Mouse (Mus musculus): Measurements from ENCODE around the gene Spred1.
"Not testable (repeated sequence)": the region's sequence is repeated elsewhere in the genome, so short reads cannot be mapped to it uniquely, and the experiment has no call there.

The Spred1 gene

GRCm38 (mm10) chr2:117119291-117120245 is 1.6 kb upstream of the Spred1 start:
- DNase-seq (ENCODE audit: low read depth, low spot score) = no peak

DNA sequence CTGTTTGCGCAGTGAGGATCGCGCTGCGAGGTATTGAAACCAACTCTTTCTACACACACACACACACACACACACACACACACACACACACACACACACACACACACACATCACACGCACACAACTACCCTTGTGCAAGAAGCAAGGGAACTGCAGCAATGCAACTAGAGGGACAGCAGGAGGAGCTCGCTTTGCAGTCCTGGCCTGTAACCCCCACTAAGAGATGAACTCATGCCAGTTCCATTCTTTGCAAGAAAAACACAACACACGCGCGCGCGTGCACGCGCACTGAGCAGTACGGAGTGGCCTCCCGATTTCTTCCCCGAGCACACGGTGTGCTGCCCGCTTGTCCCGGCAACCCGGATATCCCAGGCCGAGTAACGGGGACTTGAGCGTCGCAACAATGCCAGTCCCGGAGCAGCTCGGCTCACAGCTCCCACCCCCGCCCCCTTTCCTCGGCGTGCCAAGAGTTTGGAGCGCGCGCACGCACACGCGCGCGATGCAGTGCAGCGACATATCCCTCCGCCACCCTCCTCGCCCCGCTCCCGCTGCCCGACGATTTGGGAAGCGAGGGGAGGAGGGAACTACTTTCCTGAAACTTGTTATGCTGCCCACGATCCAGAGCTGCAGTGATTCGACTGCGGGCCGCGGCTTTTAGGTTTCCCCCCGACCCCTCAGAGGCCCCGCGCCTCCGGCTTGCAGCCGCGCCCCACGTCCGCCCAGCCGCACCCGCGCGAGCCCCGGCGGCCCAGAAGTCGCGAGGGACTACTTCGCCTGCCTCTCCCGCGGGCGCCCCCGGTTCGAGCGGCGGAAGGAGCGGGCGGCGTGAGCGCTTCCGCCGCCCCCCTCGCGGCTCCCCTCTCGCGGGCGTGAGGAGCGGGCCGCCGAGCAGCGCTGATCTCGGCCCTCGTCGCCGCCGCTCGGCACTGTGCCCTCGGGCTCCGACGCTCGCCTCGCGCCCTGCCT is 645 bp upstream of the Spred1 start:
- peak; percentile 35 for DNase-seq (ENCODE audit: low read depth, low spot score)

DNA sequence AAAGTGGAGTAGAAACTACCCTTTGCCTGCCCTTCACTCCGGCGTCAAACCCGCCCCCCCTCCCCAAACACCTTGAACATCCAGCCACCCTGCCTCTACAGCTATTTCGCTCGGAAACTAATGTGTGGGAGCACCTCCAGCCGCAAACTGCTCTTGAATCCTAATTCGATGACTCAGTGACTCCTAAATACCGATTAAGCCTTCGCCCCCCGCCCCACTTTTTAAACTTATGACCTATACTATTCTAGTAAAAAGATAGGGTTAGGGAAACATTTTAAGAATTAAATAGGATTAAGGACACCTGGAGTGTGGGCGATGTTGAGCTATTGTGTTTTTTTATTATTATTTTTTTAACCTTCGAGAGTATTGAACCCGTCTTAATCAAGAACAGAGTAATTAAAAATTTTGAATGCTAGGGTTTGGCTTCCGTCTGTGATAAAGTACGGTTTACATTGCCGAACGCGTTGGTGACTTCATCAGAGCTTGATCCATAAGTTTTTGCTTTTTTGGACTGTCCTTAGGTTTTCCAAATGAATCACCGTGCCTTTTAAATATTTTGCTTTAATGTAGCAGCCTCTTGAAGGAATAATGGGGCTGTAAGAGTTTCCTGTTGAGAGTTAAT is 921 bp downstream of the Spred1 start:
- DNase-seq (ENCODE audit: low read depth, low spot score) = no peak

- peak; percentile 55 for DNase-seq (ENCODE audit: low read depth, low spot score)
Observed at GRCm38 (mm10) chr2:117122701-117123337, 1.6 kb downstream of the Spred1 start.

DNA sequence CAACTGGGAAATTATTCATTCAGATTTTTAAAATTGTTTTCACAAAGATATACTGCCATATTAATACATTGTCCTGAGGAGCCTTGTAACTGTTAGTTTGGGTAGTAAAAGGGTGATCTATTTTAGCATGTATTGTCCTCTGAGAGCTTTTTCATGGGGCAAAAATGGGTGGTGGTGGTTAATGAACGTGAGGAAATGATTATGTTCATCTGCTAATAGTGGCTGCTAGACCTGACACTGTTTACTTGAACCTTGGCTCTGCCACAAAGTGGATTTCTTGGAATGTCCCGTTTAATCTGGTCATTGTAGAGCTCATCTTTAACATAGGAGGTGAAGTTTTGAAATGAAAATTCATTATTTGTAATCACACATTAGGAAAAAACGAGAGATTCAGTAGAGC is 2.5 kb downstream of the Spred1 start:
- no peak for DNase-seq (ENCODE audit: low read depth, low spot score)

- no peak for DNase-seq (ENCODE audit: low read depth, low spot score)
Observed at GRCm38 (mm10) chr2:117124839-117125238, 3.7 kb downstream of the Spred1 start.

GRCm38 (mm10) chr2:117129156-117129555 is 8.0 kb downstream of the Spred1 start:
- DNase-seq (ENCODE audit: low read depth, low spot score) = no peak

DNA sequence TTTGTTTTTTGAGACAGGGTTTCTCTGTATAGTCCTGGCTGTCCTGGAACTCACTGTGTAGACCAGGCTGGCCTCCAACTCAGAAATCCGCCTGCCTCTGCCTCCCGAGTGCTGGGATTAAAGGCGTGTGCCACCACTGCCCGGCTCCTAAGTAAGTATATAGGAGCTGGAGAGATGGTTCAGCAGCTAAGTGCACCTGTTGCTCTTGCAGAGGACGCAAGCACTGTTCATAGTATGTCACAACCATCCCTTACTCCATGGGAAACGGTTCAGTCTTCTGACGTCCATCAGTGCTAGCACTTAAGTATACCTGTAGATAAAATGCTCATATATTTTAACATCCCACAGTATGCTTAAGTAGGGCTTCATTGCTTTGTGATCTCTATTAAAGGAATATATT is 9.9 kb downstream of the Spred1 start:
- not testable (repeated sequence) for DNase-seq (ENCODE audit: low read depth, low spot score)

DNA sequence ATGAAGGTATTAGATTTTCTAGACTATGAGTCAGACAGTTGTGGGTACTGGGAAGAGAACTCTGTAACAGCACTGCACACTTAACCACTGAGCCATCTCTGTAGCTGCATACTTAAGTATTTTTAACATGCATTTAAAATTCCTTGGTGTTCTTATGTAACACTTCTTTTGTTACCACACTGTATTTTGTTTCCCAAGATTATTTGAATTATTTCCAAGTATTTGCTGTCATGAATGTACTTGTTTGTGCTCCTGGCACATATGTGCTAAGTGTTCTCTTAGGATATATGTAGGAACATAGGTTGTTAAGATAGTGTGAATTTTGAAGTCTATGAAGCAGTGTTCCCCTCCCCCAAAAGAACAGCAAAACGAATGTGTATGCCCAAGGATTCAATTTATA is 10.7 kb downstream of the Spred1 start:
- DNase-seq (ENCODE audit: low read depth, low spot score) = no peak

GRCm38 (mm10) chr2:117133541-117133940 is 12.4 kb downstream of the Spred1 start:
- no peak for DNase-seq (ENCODE audit: low read depth, low spot score)

DNA sequence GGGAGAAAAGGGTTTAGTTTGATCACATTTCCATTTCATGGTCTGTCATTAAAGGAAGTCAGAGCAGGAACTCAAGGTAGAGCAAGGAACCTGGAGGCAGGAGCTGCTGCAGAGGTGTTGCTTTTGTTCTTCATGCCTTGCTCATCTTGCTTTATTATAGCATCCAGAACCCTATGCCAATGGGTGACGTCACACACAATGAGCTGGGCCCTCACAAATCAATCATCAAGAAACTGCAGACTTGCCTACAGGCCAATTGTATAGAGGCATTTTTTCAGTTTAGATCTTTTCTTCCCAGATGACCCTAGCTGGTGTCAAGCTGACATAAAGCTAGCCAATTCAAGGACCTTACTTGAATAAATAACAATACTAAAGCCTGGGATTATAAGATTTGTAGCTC is 16.6 kb downstream of the Spred1 start:
- DNase-seq (ENCODE audit: low read depth, low spot score) = no peak

DNA sequence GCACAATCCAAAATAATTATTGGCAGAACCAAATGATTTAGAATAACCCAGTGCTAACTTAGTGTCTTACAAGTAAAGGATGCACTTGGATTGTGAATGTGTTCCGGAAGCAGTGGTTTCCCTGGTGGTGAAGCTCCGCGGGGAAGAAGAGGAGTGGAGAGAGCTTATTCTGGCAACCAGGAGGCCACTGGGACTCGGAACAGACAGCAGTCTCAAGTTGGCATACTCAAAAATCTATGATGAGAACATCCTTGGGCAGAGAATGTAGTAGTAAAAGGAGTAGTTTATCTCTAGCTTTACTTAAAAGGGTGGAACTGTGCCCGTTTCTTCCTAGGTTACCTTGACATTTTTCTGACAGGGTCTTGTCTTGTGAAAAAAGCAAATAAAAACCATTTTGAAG is 17.8 kb downstream of the Spred1 start:
- DNase-seq (ENCODE audit: low read depth, low spot score) = no peak

GRCm38 (mm10) chr2:117139977-117140376 is 18.8 kb downstream of the Spred1 start:
- DNase-seq (ENCODE audit: low read depth, low spot score) = no peak

DNA sequence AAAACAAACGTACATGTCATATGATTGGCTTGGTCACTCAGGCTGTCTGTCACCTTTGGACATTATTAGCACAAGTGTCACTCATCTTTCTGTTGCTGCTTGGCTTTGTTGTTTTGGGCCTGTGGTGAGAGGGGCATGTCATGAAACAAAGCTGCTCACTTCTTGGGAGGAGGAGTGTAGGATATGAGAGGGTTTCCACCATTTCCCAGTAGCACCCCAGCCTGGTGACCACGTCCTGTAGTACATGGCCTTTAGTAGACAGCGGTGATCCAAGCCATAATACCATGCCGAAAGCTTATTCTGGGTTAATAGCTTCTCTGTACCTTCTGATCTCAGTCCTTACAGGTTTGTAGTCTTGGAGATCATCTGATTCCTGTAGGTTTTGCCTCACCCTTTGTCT is 21.9 kb downstream of the Spred1 start:
- DNase-seq (ENCODE audit: low read depth, low spot score) = no peak

DNA sequence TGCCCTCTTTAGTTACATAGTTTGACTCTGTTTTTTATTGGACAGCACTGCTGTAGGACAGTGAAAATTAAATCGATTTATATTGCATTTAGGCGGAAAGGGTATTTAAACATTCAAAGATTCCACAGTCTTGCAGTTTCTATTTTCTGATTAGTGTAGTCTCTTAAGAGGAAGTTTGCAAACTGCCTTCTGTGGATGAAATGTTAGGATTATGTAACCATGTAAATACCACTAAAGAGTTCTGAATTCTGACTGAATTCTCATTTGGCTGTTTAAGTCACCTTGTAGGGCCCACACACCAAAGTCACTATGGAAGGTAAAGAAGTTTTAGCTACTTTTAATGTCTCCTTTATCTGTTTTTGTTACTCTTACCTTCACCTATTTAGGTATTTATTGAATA is 24.9 kb downstream of the Spred1 start:
- no peak for DNase-seq (ENCODE audit: low read depth, low spot score)

GRCm38 (mm10) chr2:117146617-117147016 is 25.4 kb downstream of the Spred1 start:
- DNase-seq (ENCODE audit: low read depth, low spot score) = no peak

DNA sequence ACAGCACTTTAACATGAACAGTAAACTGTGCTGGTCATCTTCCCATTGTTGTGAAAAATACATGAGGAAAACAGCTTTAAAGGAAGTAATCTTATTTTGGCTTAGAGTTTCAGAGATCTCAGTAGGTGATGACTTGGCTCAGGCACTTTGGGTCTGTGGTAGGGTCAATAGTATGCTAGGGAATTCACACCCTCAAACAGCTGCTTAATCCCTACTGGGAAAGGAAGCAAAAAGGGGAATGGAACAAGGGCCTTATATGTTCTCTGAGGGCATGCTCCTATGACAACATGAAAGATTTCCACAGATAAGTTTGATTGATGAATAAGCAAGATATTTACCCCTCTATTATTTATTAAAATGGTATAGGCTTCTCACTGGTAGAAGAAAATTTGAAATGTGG is 31.0 kb downstream of the Spred1 start:
- DNase-seq (ENCODE audit: low read depth, low spot score) = no peak

GRCm38 (mm10) chr2:117168379-117168778 is 47.2 kb downstream of the Spred1 start:
- no peak for DNase-seq (ENCODE audit: low read depth, low spot score)

DNA sequence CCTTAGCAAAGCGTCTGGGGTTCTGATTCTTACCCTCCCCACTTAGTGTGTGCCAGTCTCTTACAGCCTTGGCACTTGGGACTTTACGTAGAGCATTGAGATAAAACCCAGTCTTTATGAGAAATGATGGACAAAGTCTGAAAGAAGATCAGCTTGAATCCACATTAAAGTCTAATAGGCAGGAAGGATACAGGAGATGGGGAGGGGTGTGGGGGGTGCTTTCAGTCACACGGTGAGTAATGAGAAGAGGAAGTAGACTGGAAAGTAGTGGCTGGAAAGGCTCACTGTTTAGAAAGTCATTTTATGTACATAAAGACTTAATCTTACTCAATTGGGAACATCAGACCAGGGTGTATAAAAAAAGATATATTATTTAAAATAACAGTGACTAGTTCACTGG is 47.9 kb downstream of the Spred1 start:
- no peak for DNase-seq (ENCODE audit: low read depth, low spot score)

DNA sequence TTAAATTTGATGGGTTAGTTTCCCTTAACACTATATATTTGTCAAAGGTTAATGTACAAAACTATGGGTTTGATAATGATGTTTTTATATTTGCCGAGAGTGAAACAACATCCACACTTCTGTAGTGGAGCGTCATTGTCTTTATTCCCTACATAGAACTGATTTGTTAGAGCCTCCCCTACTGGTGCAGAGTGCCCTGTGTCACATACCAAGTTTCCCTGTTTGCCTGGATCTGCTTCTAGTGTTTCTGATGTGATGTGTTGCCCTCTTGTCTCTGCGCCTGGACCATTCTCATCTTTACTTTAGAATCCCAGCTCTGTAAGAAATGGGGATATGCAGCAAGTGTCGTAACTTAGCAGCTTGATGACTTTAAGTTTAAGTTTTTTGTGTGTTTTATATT is 51.8 kb downstream of the Spred1 start:
- DNase-seq (ENCODE audit: low read depth, low spot score) = no peak

DNA sequence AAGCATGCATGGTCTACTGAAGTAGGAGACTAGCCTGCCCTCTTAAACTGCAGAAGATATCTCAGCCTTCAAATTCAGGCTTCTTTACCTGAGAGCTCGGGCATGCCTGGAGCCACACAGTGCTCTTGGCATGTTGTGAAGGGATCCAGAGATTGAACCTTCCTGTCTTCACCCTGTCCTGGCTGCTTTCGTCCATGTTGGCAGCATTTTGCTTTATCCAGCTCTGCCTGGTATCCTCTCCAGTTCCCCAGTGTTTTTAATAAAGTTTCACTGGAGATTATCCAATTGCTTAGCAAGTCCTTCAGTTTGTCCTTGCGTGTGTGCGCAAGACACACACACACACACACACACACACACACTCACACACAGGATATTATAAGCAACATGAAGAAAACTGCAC is 54.9 kb downstream of the Spred1 start:
- no peak for DNase-seq (ENCODE audit: low read depth, low spot score)
